Mouse (Mus musculus): ENCODE data around the gene Pan3.
A peak's percentile ranks its signal among the peaks of the same experiment; 100 is the strongest.
"Not testable (repeated sequence)": the region's sequence is repeated elsewhere in the genome, so short reads cannot be mapped to it uniquely, and the experiment has no call there.

The Pan3 gene

GRCm38 (mm10) chr5:147489226-147489625 lies 59.3 kb downstream of the Pan3 start:
- no peak for DNase-seq

- no peak for DNase-seq
Measured at GRCm38 (mm10) chr5:147490907-147491306, 60.9 kb downstream of the Pan3 start.

- no peak for DNase-seq
Measured at GRCm38 (mm10) chr5:147492511-147492910, 62.5 kb downstream of the Pan3 start.

- DNase-seq = no peak
Measured at GRCm38 (mm10) chr5:147493205-147493604, 63.2 kb downstream of the Pan3 start.

- no peak for DNase-seq
Measured at GRCm38 (mm10) chr5:147493685-147494084, 63.7 kb downstream of the Pan3 start.

- DNase-seq = no peak
Measured at GRCm38 (mm10) chr5:147494388-147494787, 64.4 kb downstream of the Pan3 start.

GRCm38 (mm10) chr5:147494791-147495376 lies 64.9 kb downstream of the Pan3 start:
- no peak for DNase-seq

- no peak for DNase-seq
Measured at GRCm38 (mm10) chr5:147495961-147496360, 66.0 kb downstream of the Pan3 start.

GRCm38 (mm10) chr5:147496921-147497320 lies 67.0 kb downstream of the Pan3 start:
- DNase-seq = no peak

- no peak for DNase-seq
Measured at GRCm38 (mm10) chr5:147497714-147498113, 67.8 kb downstream of the Pan3 start.

GRCm38 (mm10) chr5:147501456-147501998 lies 71.6 kb downstream of the Pan3 start:
- no peak for DNase-seq

- no peak for DNase-seq
Measured at GRCm38 (mm10) chr5:147502921-147503320, 73.0 kb downstream of the Pan3 start.

GRCm38 (mm10) chr5:147511350-147511749 lies 81.4 kb downstream of the Pan3 start:
- DNase-seq = no peak

GRCm38 (mm10) chr5:147527006-147527405 lies 97.0 kb downstream of the Pan3 start:
- DNase-seq = no peak

GRCm38 (mm10) chr5:147527788-147528187 lies 97.8 kb downstream of the Pan3 start:
- no peak for DNase-seq

- no peak for DNase-seq
Measured at GRCm38 (mm10) chr5:147532031-147532430, 102.1 kb downstream of the Pan3 start.

- no peak for DNase-seq
Measured at GRCm38 (mm10) chr5:147539409-147539808, 109.4 kb downstream of the Pan3 start.

- no peak for DNase-seq
Measured at GRCm38 (mm10) chr5:147539815-147540214, 109.9 kb downstream of the Pan3 start.

- no peak for DNase-seq
Measured at GRCm38 (mm10) chr5:147542291-147542690, 112.3 kb downstream of the Pan3 start.

- DNase-seq = peak; percentile 24
Measured at GRCm38 (mm10) chr5:147545731-147546241, 115.8 kb downstream of the Pan3 start.

- no peak for DNase-seq
Measured at GRCm38 (mm10) chr5:147549016-147549755, 119.2 kb downstream of the Pan3 start.

GRCm38 (mm10) chr5:147551879-147552627 lies 122.1 kb downstream of the Pan3 start:
- DNase-seq = no peak

- not testable (repeated sequence) for DNase-seq
Measured at GRCm38 (mm10) chr5:147557641-147558040, 127.7 kb downstream of the Pan3 start.
